Mouse (Mus musculus): ENCODE data around the gene Asic1. TPM values are rescaled to one million over a fixed set of nuclear protein-coding genes. Genes with fewer than 3 reads are reported as not detected.

Gene Asic1
- total RNA-seq, 1 experiment from 2014 or later = not detected

GRCm38 (mm10) chr15:99658437-99658836 is 11.7 kb upstream of the Asic1 start:
- ATAC-seq (replicated peaks in 1 of 2; ENCODE audit: insufficient read depth in 1 of 2, low FRiP score in 2 of 2, low TSS enrichment in 1 of 2, low read depth in 1 of 2, poor library complexity in 2 of 2, severe bottlenecking in 2 of 2) = no peak

GRCm38 (mm10) chr15:99661121-99661830 is 8.9 kb upstream of the Asic1 start:
- no peak for ATAC-seq (replicated peaks in 1 of 2; ENCODE audit: insufficient read depth in 1 of 2, low FRiP score in 2 of 2, low TSS enrichment in 1 of 2, low read depth in 1 of 2, poor library complexity in 2 of 2, severe bottlenecking in 2 of 2)

- no peak for ATAC-seq (replicated peaks in 1 of 2; ENCODE audit: insufficient read depth in 1 of 2, low FRiP score in 2 of 2, low TSS enrichment in 1 of 2, low read depth in 1 of 2, poor library complexity in 2 of 2, severe bottlenecking in 2 of 2)
Observed at GRCm38 (mm10) chr15:99662371-99662770, 7.8 kb upstream of the Asic1 start.

DNA sequence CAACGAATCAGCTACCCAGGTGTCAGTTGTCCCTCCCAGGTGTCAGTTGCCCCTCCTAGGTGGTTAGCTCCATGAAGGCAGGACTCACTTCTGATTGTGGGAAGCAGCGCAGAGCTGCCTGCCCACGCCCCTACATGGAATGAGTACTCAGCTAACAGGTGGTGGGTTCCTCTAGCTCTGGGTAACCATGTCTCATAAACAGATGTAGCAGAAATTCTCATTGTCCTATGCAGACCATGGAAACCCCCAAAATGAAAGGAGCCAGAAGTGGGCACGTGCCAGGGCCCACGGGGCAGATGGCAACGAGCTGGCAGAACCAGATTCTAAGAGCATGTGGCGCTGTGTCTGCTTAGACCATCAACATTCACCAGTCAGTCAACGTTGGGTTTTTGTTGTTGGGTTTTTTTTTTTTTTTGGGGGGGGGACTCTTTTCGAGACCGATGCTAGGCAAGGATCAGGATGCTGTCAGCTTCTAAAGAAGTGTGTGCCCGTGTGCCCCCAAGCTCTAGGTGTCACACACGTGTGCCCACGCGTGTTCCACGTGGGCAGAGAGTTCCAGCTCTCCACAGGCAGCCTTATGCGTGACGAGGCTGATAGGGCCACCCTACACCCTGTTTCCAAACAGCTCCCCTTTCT is 6.1 kb upstream of the Asic1 start:
- ATAC-seq (replicated peaks in 1 of 2; ENCODE audit: insufficient read depth in 1 of 2, low FRiP score in 2 of 2, low TSS enrichment in 1 of 2, low read depth in 1 of 2, poor library complexity in 2 of 2, severe bottlenecking in 2 of 2) = no peak

GRCm38 (mm10) chr15:99664600-99665451 is 5.3 kb upstream of the Asic1 start:
- peak; percentile 72 to 83 for ATAC-seq (replicated peaks in 1 of 2; ENCODE audit: insufficient read depth in 1 of 2, low FRiP score in 2 of 2, low TSS enrichment in 1 of 2, low read depth in 1 of 2, poor library complexity in 2 of 2, severe bottlenecking in 2 of 2)

DNA sequence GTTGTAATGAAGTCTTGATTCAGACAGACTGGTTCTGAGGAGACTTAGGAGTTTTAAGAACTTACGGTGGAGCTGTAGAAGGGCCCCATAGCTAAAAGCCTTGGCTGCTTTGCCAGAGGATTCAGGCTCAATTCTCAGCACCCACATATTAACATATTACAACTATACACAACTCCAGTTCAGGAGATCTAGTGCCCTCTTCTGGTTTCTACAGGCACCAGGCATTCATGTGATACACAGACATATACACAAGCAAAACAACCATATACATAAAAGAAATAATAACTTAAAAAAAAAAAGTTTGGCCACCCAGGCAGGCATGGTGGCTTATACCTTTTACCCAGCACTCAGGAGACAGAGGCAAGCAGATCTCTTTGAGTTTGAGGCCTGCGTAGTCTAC is 2.6 kb upstream of the Asic1 start:
- no peak for ATAC-seq (replicated peaks in 1 of 2; ENCODE audit: insufficient read depth in 1 of 2, low FRiP score in 2 of 2, low TSS enrichment in 1 of 2, low read depth in 1 of 2, poor library complexity in 2 of 2, severe bottlenecking in 2 of 2)

- ATAC-seq (replicated peaks in 1 of 2; ENCODE audit: insufficient read depth in 1 of 2, low FRiP score in 2 of 2, low TSS enrichment in 1 of 2, low read depth in 1 of 2, poor library complexity in 2 of 2, severe bottlenecking in 2 of 2) = peak; percentile 58 to 63; a peak in 3 of 4 replicates
Observed at GRCm38 (mm10) chr15:99668881-99669280, 1.3 kb upstream of the Asic1 start.

GRCm38 (mm10) chr15:99669392-99669791 is 776 bp upstream of the Asic1 start:
- no peak for ATAC-seq (replicated peaks in 1 of 2; ENCODE audit: insufficient read depth in 1 of 2, low FRiP score in 2 of 2, low TSS enrichment in 1 of 2, low read depth in 1 of 2, poor library complexity in 2 of 2, severe bottlenecking in 2 of 2)

- ATAC-seq (replicated peaks in 1 of 2; ENCODE audit: insufficient read depth in 1 of 2, low FRiP score in 2 of 2, low TSS enrichment in 1 of 2, low read depth in 1 of 2, poor library complexity in 2 of 2, severe bottlenecking in 2 of 2) = no peak
Observed at GRCm38 (mm10) chr15:99670964-99671670, 949 bp downstream of the Asic1 start.

GRCm38 (mm10) chr15:99671783-99672182 is 1.6 kb downstream of the Asic1 start:
- peak in 1 of 2 experiments; percentile 19; a peak in 1 of 4 replicates for ATAC-seq (replicated peaks in 1 of 2; ENCODE audit: insufficient read depth in 1 of 2, low FRiP score in 2 of 2, low TSS enrichment in 1 of 2, low read depth in 1 of 2, poor library complexity in 2 of 2, severe bottlenecking in 2 of 2)

- ATAC-seq (replicated peaks in 1 of 2; ENCODE audit: insufficient read depth in 1 of 2, low FRiP score in 2 of 2, low TSS enrichment in 1 of 2, low read depth in 1 of 2, poor library complexity in 2 of 2, severe bottlenecking in 2 of 2) = no peak
Observed at GRCm38 (mm10) chr15:99674866-99675265, 4.7 kb downstream of the Asic1 start.

GRCm38 (mm10) chr15:99677089-99677488 is 6.9 kb downstream of the Asic1 start:
- ATAC-seq (replicated peaks in 1 of 2; ENCODE audit: insufficient read depth in 1 of 2, low FRiP score in 2 of 2, low TSS enrichment in 1 of 2, low read depth in 1 of 2, poor library complexity in 2 of 2, severe bottlenecking in 2 of 2) = no peak

DNA sequence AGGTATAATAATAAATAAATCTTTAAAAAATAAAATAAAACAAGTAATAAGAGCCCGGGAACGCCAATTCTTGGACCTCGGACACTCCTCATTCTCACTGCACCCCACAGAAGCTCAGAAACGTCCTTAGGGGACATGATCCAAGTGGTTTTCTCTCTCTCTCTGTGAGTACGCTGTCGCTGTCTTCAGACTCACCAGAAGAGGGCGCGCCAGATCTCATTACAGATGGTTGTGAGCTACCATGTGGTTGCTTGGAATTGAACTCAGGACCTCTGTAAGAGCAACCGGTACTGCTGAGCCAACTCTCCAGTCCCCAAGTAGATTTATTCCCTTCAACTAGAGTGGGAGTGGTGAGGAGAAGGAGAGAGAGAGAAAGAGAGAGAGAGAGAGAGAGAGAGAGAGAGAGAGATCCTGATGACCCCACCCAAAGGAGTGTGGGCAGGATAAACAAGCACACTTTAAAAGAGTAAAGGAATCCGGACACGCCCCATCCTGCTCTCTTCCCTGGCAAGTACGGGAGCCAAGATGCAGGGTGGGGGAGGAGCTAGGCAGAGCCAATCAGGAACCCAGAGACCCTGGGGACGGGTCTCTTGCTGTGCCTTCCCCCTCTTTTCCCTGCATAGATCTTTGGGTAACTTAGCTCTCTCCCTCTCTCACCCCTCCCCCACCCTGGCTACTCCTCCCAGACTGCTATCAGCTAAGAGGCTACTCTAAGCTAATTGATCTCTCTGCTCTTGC is 8.1 kb downstream of the Asic1 start:
- no peak for ATAC-seq (replicated peaks in 1 of 2; ENCODE audit: insufficient read depth in 1 of 2, low FRiP score in 2 of 2, low TSS enrichment in 1 of 2, low read depth in 1 of 2, poor library complexity in 2 of 2, severe bottlenecking in 2 of 2)

DNA sequence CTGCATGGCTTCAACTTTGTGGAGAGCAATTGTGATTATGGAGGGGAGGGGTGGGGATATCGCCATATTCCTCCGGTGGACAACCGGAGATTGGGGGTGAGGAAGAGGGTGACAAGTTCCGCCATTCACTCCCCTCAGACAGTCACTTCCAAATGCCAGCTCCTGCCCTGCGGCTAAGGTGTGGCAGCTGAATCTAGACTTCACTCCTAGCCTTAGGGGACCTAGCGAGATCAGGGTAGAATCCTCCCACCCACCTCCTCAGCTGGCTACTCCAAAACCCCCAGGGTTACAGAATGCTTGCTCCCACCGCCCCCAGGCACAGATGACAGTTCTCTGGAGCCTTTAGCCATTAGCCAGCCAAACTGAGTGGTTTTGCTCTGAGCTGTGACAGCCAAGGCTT is 8.8 kb downstream of the Asic1 start:
- ATAC-seq (replicated peaks in 1 of 2; ENCODE audit: insufficient read depth in 1 of 2, low FRiP score in 2 of 2, low TSS enrichment in 1 of 2, low read depth in 1 of 2, poor library complexity in 2 of 2, severe bottlenecking in 2 of 2) = no peak

DNA sequence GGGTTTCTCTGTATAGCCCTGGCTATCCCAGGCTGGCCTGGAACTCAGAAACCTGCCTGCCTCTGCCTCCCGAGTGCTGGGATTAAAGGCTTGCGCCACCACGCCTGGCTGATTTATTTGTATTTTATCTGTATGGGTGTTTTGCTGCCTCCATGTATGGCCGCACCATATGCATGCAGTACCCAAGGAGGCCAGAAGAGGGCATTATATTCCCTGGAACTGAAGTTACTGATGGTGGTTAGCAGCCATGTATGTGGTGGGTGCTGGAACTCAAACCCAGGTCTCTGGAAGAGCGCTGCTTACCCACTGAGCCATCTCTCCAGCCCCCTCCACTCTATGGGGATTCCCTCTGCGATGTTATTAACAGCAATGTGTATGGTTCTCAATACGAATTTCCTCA is 12.7 kb downstream of the Asic1 start:
- ATAC-seq (replicated peaks in 1 of 2; ENCODE audit: insufficient read depth in 1 of 2, low FRiP score in 2 of 2, low TSS enrichment in 1 of 2, low read depth in 1 of 2, poor library complexity in 2 of 2, severe bottlenecking in 2 of 2) = no peak

GRCm38 (mm10) chr15:99684156-99684555 is 14.0 kb downstream of the Asic1 start:
- no peak for ATAC-seq (replicated peaks in 1 of 2; ENCODE audit: insufficient read depth in 1 of 2, low FRiP score in 2 of 2, low TSS enrichment in 1 of 2, low read depth in 1 of 2, poor library complexity in 2 of 2, severe bottlenecking in 2 of 2)

- ATAC-seq (replicated peaks in 1 of 2; ENCODE audit: insufficient read depth in 1 of 2, low FRiP score in 2 of 2, low TSS enrichment in 1 of 2, low read depth in 1 of 2, poor library complexity in 2 of 2, severe bottlenecking in 2 of 2) = peak; percentile 72 to 74
Observed at GRCm38 (mm10) chr15:99688712-99689111, 18.5 kb downstream of the Asic1 start.

Measured in hematopoietic stem cell, adult 5-6 weeks (primary cell).